Mouse (Mus musculus) brain, embryonic 18.5 days (tissue): ENCODE measurements around the gene Prdx1.

Experiments used
- DNase-seq: peaks from one replicate; pipeline ENCODE4 v3.0.0-alpha.2; 2012; ENCODE audit warnings: low read depth, low spot score

The Prdx1 gene

DNA sequence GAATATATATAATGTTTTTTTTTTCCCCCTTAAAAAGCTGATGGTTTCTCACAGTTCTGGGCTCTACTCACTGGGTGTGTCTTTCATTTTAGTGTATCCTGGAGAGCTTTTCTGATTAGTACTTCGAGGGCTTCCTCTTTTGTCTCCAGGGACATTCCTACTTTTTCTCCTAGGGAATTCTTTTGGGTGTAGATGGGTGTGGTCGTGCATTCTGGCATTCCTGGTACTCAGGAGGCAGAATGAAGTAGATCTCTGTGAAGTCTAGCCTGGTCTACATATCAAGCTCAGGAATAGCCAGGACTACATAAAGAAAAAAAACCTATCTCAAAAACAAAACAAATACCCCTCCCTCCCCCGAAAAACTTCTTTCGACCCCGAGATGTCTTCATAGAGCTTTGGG is 40.1 kb downstream of the Prdx1 start:
- DNase-seq = no peak

DNA sequence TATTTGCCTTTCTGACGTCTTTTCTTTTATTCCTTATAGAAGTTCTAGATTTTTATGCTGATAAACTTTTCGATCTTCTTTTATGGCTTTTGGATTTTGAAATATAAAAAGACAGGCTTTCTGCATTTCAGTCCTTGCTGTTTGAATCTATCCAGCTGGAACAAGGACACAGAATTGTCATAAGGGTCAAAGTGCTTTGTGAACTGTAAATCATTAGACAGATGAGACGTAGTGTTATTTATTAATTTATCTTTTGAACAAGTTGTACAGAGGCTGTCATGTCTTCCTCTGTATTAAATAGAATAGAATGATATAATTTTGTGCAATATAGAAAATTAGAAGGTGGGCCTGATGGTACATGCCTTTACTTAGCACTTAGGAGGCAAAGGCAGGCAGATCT is 42.1 kb downstream of the Prdx1 start:
- no peak for DNase-seq

DNA sequence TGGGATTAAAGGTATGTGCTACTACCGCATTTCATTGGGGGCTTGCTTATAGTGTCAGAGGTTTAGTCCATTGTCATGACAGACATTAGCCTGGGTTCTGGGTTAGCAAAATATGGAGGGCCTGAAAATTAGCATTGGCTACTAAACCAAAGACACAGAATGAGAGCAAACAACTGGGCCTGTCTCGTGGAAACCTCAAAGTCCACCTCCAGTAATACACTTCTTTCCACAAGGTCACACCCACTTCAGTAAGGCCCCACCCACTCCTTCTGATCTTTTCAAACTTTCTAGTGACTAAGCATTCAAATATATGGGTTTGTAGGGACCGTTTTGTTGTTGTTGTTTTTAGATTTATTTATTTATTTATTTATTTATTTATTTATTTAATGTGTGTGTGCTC is 44.2 kb downstream of the Prdx1 start:
- DNase-seq = no peak

DNA sequence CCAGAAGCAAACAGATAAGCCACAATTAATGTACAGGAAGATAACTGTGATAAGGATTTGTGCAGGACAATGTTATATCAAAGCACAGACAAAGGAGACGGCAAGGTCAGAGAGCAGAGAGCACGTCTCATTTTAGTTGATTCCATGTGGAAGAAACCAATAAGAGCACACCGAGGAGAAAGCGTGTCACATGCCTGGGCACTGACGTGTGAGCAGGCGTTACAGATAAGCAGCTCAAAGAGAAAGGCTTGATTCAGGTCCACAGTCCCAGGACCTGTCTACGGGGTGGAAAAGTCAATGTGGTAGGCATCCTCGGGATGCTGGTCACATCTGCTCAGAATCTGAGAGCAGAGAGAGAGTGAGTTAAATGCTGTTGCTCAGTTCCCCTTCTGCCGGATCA is 45.7 kb downstream of the Prdx1 start:
- DNase-seq = no peak

- DNase-seq = no peak
These were observed 47.0 kb downstream of the Prdx1 start for GRCm38 (mm10) chr4:116732355-116732754.

GRCm38 (mm10) chr4:116734996-116735395 is 49.7 kb downstream of the Prdx1 start:
- DNase-seq = no peak

- DNase-seq = no peak
These were observed 53.8 kb downstream of the Prdx1 start for GRCm38 (mm10) chr4:116738972-116739751.

- DNase-seq = no peak
These were observed 64.4 kb downstream of the Prdx1 start for GRCm38 (mm10) chr4:116749750-116750149.
